Mouse (Mus musculus) ES-E14 (cell line): ENCODE measurements around the gene Msi2.

Source experiments
- HCFC1 ChIP-seq: IDR thresholded peaks from 2 replicates; pipeline ENCODE4 v1.6.1; 2012; ENCODE audit warnings: low read length, inconsistent platforms, borderline replicate concordance; ENCODE audit not compliant: insufficient read depth
- ZNF384 ChIP-seq: IDR thresholded peaks from 2 replicates; pipeline ENCODE4 v1.6.1; 2012; ENCODE audit warnings: low read depth, low read length, inconsistent platforms

GRCm38 (mm10) chr11:88297526-88297925, 420.8 kb downstream of the Msi2 start:
- TF ChIP-seq HCFC1: no peak
- no peak for TF ChIP-seq ZNF384
